Mouse (Mus musculus) neural tube, embryonic 15.5 days (tissue): Measurements from ENCODE around the gene Glt6d1. TPM values are rescaled to one million over a fixed set of nuclear protein-coding genes. Genes with fewer than 3 reads are reported as not detected.

Experiments used
- ATAC-seq: fragments of 200-750 bp; cut with Nextera tagmentation; 2 replicates; pipeline ENCODE4 v1.8.0; 2017; ENCODE audit warnings: mild to moderate bottlenecking, moderate TSS enrichment, moderate library complexity; ENCODE audit not compliant: low FRiP score
- H3K27ac ChIP-seq: fragments of 300-500 bp; sonication (generic); replicated peaks from 2 replicates; pipeline ENCODE4 v1.5.1; 2015; ENCODE audit warnings: mild to moderate bottlenecking, inconsistent platforms
- H3K27me3 ChIP-seq: fragments of 300-500 bp; sonication (generic); replicated peaks from 2 replicates; pipeline ENCODE4 v1.6.1; 2015; ENCODE audit warnings: inconsistent platforms
- H3K36me3 ChIP-seq: fragments of 300-500 bp; sonication (generic); 2 replicates; pipeline ENCODE4 v1.6.1; 2015; ENCODE audit warnings: inconsistent platforms
- H3K4me1 ChIP-seq: fragments of 300-500 bp; sonication (generic); 2 replicates; pipeline ENCODE4 v1.6.1; 2015; ENCODE audit warnings: inconsistent platforms
- H3K4me2 ChIP-seq: fragments of 300-500 bp; sonication (generic); 2 replicates; pipeline ENCODE4 v1.6.1; 2015; ENCODE audit warnings: inconsistent platforms, mild to moderate bottlenecking, moderate library complexity
- H3K4me3 ChIP-seq: fragments of 300-500 bp; sonication (generic); replicated peaks from 2 replicates; pipeline ENCODE4 v1.5.1; 2015; ENCODE audit warnings: mild to moderate bottlenecking, inconsistent platforms
- H3K9ac ChIP-seq: fragments of 300-500 bp; sonication (generic); replicated peaks from 2 replicates; pipeline ENCODE4 v1.6.1; 2015; ENCODE audit warnings: mild to moderate bottlenecking, inconsistent platforms
- H3K9me3 ChIP-seq: fragments of 300-500 bp; sonication (generic); replicated peaks from 2 replicates; pipeline ENCODE4 v1.6.1; 2016; ENCODE audit warnings: inconsistent platforms
- WGBS: fragments of 180-500 bp; shearing (Covaris S2); methylation state at CpG from one replicate; pipeline ENCODE4 v1.1.7; 2015; ENCODE audit warnings: mixed read lengths; 5-methylcytosine and 5-hydroxymethylcytosine counted together
- polyA plus RNA-seq: library from polyadenylated mRNA; unstranded; fragments of >200 nt; fragmentation: Nextera tagmentation; extraction: Ambion mirVana; gene quantifications from 2 replicates; pipeline ENCODE4 v1.2.1, GENCODE M21; 2015

The Glt6d1 gene
- polyA plus RNA-seq, 1 experiment from 2014 or later: not detected

DNA sequence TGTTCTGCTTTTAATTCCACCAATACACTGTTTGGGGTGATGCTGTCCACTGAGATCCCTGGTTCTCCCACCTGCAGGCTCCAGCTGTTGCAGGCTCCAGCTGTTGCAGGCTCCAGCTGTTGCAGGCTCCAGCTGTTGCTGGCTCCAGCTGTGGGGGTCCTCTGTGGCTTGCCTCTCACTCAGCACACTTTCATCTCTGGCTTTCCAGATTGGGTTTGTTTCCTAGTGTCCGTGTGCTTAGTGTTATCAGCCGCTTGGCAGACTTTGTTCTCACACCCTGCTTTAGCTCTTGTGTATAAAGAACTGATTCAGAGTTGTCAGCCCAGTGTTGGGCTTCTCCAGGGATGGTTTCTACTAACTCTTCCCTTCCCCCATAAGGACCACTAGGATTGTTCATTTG lies 18.0 kb downstream of the Glt6d1 start:
- 55% methylated on average over 2 of the region's 2 CpGs for WGBS
- H3K27ac ChIP-seq: no peak overlapping the region
- H3K4me1 ChIP-seq: peaks cover 5% of the 10 kb centered on the region; the same call in 1 of the 2 replicates
- no peaks in the 10 kb centered on the region for H3K36me3 ChIP-seq
- no peak overlapping the region for H3K4me3 ChIP-seq
- no peaks in the 10 kb centered on the region for H3K9me3 ChIP-seq
- ATAC-seq: no peak
- H3K4me2 ChIP-seq: no peak overlapping the region
- no peak overlapping the region for H3K9ac ChIP-seq
- no peaks in the 10 kb centered on the region for H3K27me3 ChIP-seq

DNA sequence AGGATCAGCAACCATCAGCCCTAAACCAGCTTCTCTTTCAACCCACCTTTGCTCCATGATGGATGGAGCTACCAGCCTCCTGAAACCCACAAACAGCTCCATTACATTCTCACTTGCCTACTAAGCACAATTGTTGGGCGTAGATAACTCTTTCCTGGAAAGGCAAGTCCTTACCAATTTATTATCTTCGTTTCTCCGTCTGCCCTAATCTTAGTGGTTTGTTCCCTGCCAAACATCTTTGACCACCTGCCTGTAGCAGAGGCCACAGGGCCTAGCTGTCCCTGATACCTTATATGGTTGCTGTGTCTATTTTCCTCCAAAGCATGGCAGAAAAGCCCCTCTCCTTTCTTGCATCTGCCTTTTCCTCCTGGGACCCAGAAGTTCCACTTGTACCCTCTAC lies 26.6 kb downstream of the Glt6d1 start:
- Histone ChIP-seq H3K4me2 (no peak overlapping the region), H3K27me3 (no peaks in the 10 kb centered on the region), H3K4me1 (no peaks in the 10 kb centered on the region), H3K36me3 (no peaks in the 10 kb centered on the region), H3K9ac (no peak overlapping the region), H3K9me3 (no peaks in the 10 kb centered on the region), H3K27ac (no peak overlapping the region), H3K4me3 (no peak overlapping the region)
- ATAC-seq: no peak
- 93% methylated on average over 3 of the region's 3 CpGs for WGBS

DNA sequence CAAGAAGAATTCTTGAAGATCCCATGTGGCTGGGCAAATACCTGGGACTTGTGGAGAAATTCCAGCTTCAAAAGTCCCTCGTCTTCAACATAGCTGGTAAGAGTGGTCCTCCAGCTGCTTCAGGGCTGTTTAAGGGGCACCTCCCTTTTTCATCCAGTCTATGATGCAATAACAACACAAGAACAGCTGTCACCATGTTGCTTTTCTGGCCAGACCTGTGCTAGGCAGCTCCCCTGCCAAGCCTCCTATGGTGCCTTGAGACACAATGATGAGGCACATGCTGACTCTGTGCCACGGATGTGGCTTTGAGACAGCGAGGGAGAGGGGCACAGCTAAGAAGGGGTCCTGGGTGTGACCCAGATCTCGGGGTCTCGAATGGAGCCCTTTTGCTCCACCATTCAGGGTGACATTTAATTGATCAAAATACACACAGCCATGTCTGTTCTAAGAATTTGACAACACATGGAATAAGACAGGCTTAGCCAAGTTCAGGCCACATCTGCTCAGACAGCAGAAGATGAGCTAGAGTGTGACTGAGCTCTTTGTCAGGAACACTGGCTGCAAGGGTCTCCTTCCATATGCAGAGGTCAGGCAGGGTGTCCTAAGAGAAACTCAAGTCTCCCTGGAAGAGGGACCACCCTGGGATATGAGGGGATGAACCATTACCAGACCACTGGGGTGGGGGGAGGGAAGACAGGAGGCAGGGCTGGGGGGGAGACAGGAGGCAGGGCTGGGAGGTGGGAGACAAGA lies 29.9 kb downstream of the Glt6d1 start:
- H3K4me1 ChIP-seq: no peaks in the 10 kb centered on the region
- no peak overlapping the region for H3K27ac ChIP-seq
- H3K9ac ChIP-seq: no peak overlapping the region
- no peaks in the 10 kb centered on the region for H3K27me3 ChIP-seq
- H3K4me3 ChIP-seq: no peak overlapping the region
- ATAC-seq: no peak
- 65% methylated on average over 5 of the region's 5 CpGs for WGBS
- H3K4me2 ChIP-seq: no peak overlapping the region
- H3K9me3 ChIP-seq: no peaks in the 10 kb centered on the region
- H3K36me3 ChIP-seq: no peaks in the 10 kb centered on the region

DNA sequence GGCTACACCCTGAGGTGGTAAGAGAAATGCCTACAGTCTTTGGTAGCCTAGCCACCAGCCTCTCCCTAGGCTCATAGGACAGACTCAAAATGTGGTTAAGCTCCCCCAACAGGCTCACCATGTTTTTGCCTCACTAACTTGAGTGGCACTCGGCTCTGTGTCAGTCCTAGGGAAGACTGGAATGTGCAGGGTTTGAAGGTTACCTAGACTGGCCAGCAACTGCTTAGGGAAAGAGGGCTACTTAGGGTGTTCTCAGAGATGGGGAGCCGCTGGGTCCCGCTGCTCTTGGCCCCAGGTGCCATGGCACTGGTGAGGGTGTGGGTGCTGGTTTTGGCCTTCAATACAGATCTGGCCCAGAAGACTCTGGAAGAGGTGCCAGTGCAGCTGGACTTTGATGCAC lies 33.7 kb downstream of the Glt6d1 start, which contains the start of gene Gm13539:
TSS of gene Gm13539 (plus strand) at position 301 of the 400 bp plus-strand sequence.
- 89% methylated on average over 3 of the region's 3 CpGs for WGBS

DNA sequence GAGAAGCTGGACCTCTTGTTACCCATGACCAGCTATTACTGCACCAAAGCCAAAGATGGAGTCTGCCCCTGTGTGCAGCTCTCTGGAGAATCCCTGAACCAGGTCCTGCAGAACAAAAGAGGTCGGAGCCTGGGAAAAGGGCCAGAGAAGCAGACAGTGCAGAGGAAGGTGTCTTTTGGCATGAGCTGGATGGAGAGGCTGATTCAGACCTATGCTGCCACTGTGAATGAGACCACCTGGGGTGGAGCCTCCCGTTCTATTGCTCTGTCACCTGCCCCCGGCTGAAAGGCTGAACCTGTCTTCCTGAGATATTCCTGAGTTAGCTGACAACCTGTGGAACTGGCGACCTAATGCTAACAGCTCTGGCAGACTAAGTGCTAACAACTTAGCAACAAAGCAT lies 34.7 kb downstream of the Glt6d1 start:
- Histone ChIP-seq H3K4me2 (no peak overlapping the region), H3K27ac (no peak overlapping the region), H3K9ac (no peak overlapping the region), H3K4me1 (no peaks in the 10 kb centered on the region), H3K4me3 (no peak overlapping the region), H3K27me3 (no peaks in the 10 kb centered on the region), H3K36me3 (no peaks in the 10 kb centered on the region), H3K9me3 (no peaks in the 10 kb centered on the region)
- ATAC-seq: no peak
- 66% methylated on average over 4 of the region's 4 CpGs for WGBS

More for the DNA sequence above, 33.7 kb downstream of the Glt6d1 start, which contains the start of gene Gm13539:
- H3K4me1 ChIP-seq: no peaks in the 10 kb centered on the region
- no peak within 1 kb of the TSS for H3K4me2 ChIP-seq
- H3K27me3 ChIP-seq: no peaks in the 10 kb centered on the region
- no peaks in the 10 kb centered on the region for H3K9me3 ChIP-seq
- no peak for ATAC-seq
- H3K36me3 ChIP-seq: no peaks in the 10 kb centered on the region
- no peak within 1 kb of the TSS for H3K9ac ChIP-seq
- H3K27ac ChIP-seq: no peak within 1 kb of the TSS
- no peak within 1 kb of the TSS for H3K4me3 ChIP-seq

DNA sequence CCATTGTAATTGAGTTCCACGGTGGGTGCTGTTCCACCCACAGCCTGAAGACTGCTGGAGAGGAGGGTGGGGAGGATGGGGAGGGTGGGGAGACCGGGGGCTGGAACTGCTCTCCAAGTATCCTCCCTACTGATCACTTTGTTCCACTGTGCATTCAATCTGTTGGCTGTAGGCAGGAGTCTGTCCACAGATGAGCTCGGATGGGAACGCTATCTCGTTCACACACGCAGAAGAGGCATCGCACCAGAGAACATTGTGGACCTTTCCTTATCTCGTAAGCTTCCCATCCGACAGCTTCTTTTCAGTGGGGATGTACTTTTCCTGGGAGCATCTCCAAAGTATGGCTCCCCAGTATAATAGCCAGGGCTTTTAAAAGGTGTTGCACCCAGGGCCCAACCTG lies 36.6 kb downstream of the Glt6d1 start:
- no peaks in the 10 kb centered on the region for H3K4me1 ChIP-seq
- WGBS: 93% methylated on average over 9 of the region's 9 CpGs
- no peaks in the 10 kb centered on the region for H3K9me3 ChIP-seq
- no peak overlapping the region for H3K4me3 ChIP-seq
- no peak overlapping the region for H3K27ac ChIP-seq
- no peak overlapping the region for H3K4me2 ChIP-seq
- ATAC-seq: no peak
- no peak overlapping the region for H3K9ac ChIP-seq
- no peaks in the 10 kb centered on the region for H3K27me3 ChIP-seq
- no peaks in the 10 kb centered on the region for H3K36me3 ChIP-seq

DNA sequence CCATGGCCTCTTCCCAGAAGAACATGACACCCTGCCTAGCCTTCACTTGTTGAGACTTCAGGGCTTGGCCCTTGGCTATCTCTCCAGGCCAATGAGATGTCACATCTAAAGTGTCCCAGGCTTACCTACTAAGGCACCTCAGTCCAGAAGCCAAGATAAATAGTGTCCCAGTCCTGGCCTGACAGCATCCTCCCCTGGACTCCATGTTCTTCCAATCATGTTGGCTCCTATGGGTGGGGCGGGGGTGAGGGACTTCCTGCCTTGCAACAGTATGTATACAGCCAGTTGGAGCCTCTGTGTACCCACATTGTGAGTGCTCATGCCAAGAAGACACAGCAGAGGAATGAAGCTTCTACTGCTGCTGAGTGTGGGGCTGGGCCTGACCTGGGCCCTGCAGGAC lies 38.9 kb downstream of the Glt6d1 start, which contains the start of gene Lcn11:
TSS of gene Lcn11 (plus strand) at position 301 of the 400 bp plus-strand sequence.
- Histone ChIP-seq H3K4me3 (no peak within 1 kb of the TSS), H3K27me3 (no peaks in the 10 kb centered on the region), H3K9me3 (no peaks in the 10 kb centered on the region), H3K4me2 (no peak within 1 kb of the TSS), H3K9ac (no peak within 1 kb of the TSS), H3K36me3 (no peaks in the 10 kb centered on the region), H3K27ac (no peak within 1 kb of the TSS), H3K4me1 (no peaks in the 10 kb centered on the region)
- no peak for ATAC-seq
- WGBS: 85% methylated on average over 1 of the region's 1 CpGs

DNA sequence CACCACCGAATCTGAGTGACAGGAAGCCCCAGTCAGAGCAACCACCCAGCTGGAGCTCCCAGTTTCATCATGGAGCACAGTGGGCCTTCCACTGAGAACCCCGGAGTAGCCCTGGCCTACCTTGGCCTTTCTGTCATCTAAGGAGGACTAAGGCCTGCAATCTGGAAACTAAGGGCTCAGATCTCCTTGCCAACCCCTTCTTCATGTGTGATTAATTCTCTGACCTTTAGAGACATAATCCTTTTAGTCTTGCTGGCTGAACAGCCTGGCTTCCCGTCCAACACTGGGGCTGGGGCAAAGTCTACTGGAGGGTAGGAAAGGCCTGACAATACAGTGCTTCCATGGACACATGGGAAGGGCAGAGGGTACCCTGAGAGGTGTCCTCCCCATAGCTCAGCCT lies 39.7 kb downstream of the Glt6d1 start:
- no peak overlapping the region for H3K4me2 ChIP-seq
- no peaks in the 10 kb centered on the region for H3K27me3 ChIP-seq
- no peak overlapping the region for H3K9ac ChIP-seq
- H3K4me3 ChIP-seq: no peak overlapping the region
- no peak for ATAC-seq
- no peaks in the 10 kb centered on the region for H3K36me3 ChIP-seq
- 82% methylated on average over 3 of the region's 3 CpGs for WGBS
- H3K4me1 ChIP-seq: no peaks in the 10 kb centered on the region
- no peaks in the 10 kb centered on the region for H3K9me3 ChIP-seq
- H3K27ac ChIP-seq: no peak overlapping the region

DNA sequence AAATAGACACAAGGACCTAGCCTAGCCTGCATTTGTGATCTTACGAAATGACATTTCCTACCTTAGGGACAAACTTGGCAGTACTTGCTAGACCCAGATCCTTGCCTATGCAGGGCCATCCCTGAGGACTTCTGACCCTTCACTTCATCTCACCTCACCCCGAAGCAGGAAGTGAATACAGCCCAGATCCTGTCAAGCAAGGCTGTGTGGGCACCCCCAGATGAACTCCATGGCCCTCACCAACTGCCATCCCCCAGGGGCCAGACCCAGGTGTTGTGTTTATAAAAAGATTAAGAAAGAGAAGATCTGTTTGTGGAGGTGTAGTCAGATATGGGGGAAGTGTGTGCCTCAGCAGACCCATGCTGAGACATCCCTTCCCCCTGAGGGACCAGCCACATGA lies 41.0 kb downstream of the Glt6d1 start:
- Histone ChIP-seq H3K9me3 (no peaks in the 10 kb centered on the region), H3K4me3 (no peak overlapping the region), H3K27ac (no peak overlapping the region), H3K9ac (no peak overlapping the region), H3K36me3 (no peaks in the 10 kb centered on the region), H3K4me1 (no peaks in the 10 kb centered on the region), H3K27me3 (no peaks in the 10 kb centered on the region), H3K4me2 (no peak overlapping the region)
- 85% methylated on average over 2 of the region's 2 CpGs for WGBS
- no peak for ATAC-seq

DNA sequence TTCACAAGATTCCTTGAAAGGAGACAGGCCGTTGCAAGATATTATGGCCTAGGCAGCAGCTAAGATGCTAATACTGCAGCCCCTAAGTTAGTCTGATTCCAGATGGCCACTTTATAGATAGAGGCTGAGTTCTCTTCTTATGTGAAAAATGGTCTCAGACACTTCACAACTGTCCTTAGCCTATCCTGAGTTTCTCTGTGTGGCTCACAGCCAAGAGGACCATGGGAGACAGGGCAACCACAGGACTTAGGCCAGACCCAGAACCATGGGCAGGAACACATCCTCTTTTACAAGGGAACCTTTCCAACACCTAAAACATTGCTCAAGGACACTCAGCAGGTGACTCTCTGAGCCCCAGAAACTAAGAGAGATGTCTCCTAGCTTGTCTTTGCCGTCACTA lies 42.1 kb downstream of the Glt6d1 start:
- no peaks in the 10 kb centered on the region for H3K27me3 ChIP-seq
- no peak overlapping the region for H3K4me3 ChIP-seq
- H3K4me2 ChIP-seq: no peak overlapping the region
- no peak for ATAC-seq
- no peak overlapping the region for H3K27ac ChIP-seq
- no peaks in the 10 kb centered on the region for H3K9me3 ChIP-seq
- H3K36me3 ChIP-seq: no peaks in the 10 kb centered on the region
- H3K4me1 ChIP-seq: no peaks in the 10 kb centered on the region
- 89% methylated on average over 2 of the region's 2 CpGs for WGBS
- H3K9ac ChIP-seq: no peak overlapping the region

DNA sequence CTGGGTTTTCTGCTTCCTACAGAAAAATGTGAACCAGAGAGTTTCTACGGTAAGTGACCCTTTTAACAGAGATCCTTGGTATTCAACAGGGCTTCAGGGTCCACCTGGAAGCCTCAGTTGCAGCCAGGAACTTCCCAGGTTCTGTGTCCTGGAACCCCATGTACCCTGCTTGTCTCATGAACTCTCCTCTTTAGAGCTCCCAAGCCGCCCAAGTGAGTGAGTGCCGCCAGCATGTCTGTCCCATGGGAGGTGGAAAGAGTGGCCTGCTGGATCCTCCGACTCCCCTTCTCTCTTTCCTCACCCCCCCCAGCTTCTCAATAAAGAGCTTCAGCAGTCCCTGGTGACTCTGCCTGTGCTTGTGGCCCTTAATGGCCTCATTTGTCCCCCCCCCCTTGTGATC lies 47.9 kb downstream of the Glt6d1 start:
- Histone ChIP-seq H3K4me2 (no peak overlapping the region), H3K36me3 (no peaks in the 10 kb centered on the region), H3K9me3 (no peaks in the 10 kb centered on the region), H3K27me3 (no peaks in the 10 kb centered on the region), H3K4me3 (no peak overlapping the region), H3K4me1 (no peaks in the 10 kb centered on the region), H3K9ac (no peak overlapping the region), H3K27ac (no peak overlapping the region)
- 83% methylated on average over 4 of the region's 4 CpGs for WGBS
- ATAC-seq: no peak

DNA sequence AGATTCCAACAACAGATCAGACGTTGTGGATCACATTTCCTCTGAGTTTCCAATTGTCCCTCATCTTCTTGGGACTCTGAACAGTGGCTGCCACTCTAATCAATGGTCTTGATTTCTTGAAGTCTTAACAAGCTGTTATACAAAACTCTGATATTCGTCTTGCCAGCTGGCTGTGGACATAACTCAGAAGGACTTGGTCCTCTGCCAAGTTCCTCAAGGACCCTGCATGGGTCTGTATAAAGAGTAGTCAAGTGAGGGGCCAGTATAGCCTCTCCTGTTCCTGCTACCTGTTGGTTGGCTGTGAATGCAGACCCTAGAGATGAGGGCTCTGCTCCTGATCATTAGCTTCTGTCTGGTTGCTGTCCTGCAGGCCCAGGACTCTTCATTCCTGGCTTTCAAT lies 50.4 kb downstream of the Glt6d1 start, which contains the start of gene Lcn3:
TSS of gene Lcn3 (plus strand) at position 301 of the 400 bp plus-strand sequence.
- Histone ChIP-seq H3K9me3 (no peaks in the 10 kb centered on the region), H3K9ac (no peak within 1 kb of the TSS), H3K4me1 (no peaks in the 10 kb centered on the region), H3K4me2 (no peak within 1 kb of the TSS), H3K4me3 (no peak within 1 kb of the TSS), H3K36me3 (no peaks in the 10 kb centered on the region), H3K27me3 (no peaks in the 10 kb centered on the region), H3K27ac (no peak within 1 kb of the TSS)
- no peak for ATAC-seq
- WGBS: 66% methylated on average over 2 of the region's 2 CpGs
